Mouse (Mus musculus): ENCODE results near the gene Hs2st1. TPM values are rescaled to one million over a fixed set of nuclear protein-coding genes. Genes with fewer than 3 reads are reported as not detected.

The Hs2st1 gene
- total RNA-seq, 1 experiment from 2014 or later = 17.8 TPM

DNA sequence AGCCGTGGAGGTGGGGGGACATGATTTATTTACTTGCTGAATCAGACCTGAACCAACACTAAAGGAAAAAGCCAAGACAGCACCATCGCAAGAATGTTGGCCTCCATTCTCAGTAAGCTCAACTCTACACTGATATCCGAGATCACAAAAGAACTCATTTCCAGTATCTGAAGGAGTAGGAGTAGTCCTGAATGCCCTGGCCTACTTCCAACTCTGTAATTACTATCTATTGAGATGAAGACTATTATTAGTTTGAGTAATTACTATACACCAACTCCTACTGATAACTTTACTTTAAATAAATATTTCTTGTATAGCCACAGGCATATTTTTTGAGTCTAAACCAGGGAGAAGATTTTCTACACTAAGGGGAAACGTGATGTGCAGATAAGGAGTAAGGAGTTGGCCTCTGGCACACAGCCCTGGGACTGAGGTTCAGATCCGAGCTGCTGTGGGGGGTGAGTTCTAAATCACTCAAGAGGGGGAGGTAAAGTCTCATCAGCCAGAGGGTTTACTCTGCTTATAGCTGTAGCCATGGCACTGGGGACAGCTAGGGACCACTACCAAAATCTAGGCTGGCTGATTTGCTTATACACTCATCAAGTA, 109.7 kb downstream of the Hs2st1 start:
- ATAC-seq (replicated peaks; ENCODE audit: low read depth, poor library complexity, severe bottlenecking) = no peak; the same call in 1 of the 2 replicates

DNA sequence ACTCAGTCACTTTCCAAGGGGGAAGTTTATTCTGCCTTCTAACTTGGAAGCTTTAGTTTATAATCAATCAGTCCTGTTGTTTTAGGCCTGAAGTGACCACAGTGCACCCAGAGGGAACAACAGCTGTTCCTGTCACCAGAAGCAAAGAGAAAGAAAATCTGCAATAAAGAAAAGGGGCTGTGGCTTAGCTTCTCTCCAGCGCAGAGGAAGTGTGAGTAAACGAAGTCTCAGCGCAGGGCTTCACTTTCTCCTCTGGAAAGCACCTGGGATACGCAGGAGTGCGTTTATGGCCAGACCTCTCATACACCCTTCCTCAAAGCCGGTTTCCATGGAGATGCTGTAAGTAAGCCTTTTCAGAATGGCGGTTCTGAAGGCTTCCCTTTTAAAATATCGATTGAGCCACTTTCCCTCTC, 110.7 kb downstream of the Hs2st1 start:
- ATAC-seq (replicated peaks; ENCODE audit: low read depth, poor library complexity, severe bottlenecking) = peak; percentile 46; the same call in 1 of the 2 replicates

GRCm38 (mm10) chr3:144453701-144454430, 116.1 kb downstream of the Hs2st1 start:
- ATAC-seq (replicated peaks; ENCODE audit: low read depth, poor library complexity, severe bottlenecking) = peak; percentile 96

DNA sequence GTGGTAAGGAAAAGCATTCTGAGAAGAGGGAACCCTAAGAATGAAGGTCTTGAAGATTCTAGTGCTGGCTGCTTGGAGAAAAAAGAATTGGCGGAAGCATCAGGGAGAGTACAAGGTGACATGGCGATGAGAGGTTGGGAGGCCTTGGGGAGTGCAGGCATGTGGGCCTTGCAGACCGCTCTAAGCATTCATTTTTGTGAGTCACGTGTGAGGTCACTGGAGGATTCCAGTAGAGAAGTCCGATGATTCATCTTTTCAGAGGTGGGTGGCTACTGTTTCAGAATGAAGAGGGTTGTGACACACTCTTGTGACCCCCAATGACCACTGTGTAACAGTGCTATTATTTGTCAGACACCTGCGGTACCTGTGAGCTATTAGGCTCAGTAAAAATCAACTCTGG, 121.0 kb downstream of the Hs2st1 start:
- ATAC-seq (replicated peaks; ENCODE audit: low read depth, poor library complexity, severe bottlenecking) = no peak

GRCm38 (mm10) chr3:144447917-144448316, 122.1 kb downstream of the Hs2st1 start:
- peak; percentile 52; the same call in 1 of the 2 replicates for ATAC-seq (replicated peaks; ENCODE audit: low read depth, poor library complexity, severe bottlenecking)

GRCm38 (mm10) chr3:144446081-144446634, 123.8 kb downstream of the Hs2st1 start:
- ATAC-seq (replicated peaks; ENCODE audit: low read depth, poor library complexity, severe bottlenecking) = no peak

DNA sequence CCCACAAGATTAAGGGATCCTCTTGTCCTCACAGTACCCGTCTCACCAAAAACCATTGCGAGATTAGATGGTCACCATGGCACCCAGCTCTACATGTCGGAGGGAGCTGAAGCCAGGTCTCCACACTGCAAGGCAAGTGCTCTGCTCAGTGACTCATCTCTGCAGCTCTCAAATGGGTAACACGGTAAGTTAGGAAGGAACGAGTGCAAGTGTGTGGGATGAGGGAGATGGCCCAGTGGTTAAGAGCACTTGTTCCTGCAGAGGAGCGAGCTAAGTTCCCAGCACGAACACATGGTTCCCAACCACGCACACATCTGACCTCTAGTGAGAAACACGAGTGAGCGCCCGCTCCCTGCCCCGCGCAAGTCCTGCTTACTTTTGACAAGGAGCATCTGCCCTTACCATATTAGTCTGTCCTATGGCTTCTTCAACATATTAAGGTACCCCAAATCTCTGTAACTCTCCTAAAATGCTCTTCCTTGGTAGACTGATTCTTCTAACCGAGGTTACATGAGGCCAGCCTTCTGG, 132.0 kb downstream of the Hs2st1 start:
- no peak for ATAC-seq (replicated peaks; ENCODE audit: low read depth, poor library complexity, severe bottlenecking)

- no peak for ATAC-seq (replicated peaks; ENCODE audit: low read depth, poor library complexity, severe bottlenecking)
These were observed 133.9 kb downstream of the Hs2st1 start for GRCm38 (mm10) chr3:144436076-144436475.

DNA sequence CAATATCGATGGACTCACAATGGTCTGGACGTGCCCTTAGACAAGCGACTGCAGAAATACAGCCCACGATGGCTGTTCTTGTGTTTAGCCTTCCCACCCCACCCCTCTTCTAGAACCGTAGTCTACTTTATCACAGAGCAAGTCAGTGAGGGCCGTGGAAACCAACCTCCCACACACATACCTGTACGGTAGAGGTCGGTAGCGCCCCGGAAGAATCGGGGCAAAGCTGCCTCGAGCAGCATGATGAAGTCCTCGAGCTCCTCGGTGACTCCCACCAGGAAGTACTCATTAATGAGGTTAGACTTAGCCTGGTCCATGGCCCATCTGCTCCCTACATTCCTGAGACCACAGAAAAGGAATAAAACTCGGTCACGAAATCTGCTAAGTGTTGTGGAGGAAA, 134.7 kb downstream of the Hs2st1 start:
- no peak for ATAC-seq (replicated peaks; ENCODE audit: low read depth, poor library complexity, severe bottlenecking)

DNA sequence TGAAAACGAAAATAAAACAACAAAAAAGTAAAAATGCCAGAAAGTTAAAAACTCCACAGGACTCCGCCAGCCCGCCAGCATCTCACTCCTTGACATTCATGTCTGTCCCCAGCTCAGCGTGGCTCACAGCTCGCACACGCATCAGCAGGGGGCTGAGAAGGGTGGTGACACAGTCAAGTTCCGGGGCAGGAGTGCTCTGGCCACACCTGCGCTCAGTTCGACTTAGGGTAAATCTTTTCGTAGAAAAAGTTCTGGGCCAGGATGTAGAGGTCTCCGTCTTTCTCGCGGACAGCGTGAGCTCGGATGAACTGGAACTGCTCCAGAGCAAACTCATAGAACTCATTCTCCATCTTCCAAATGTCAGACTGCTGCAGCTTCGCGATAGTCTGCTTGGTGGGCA, 135.7 kb downstream of the Hs2st1 start:
- no peak; the same call in 1 of the 2 replicates for ATAC-seq (replicated peaks; ENCODE audit: low read depth, poor library complexity, severe bottlenecking)

GRCm38 (mm10) chr3:144433039-144433438, 136.9 kb downstream of the Hs2st1 start:
- ATAC-seq (replicated peaks; ENCODE audit: low read depth, poor library complexity, severe bottlenecking) = 0 out of 2 replicates have a peak, but pooled peaks have one; percentile 28

DNA sequence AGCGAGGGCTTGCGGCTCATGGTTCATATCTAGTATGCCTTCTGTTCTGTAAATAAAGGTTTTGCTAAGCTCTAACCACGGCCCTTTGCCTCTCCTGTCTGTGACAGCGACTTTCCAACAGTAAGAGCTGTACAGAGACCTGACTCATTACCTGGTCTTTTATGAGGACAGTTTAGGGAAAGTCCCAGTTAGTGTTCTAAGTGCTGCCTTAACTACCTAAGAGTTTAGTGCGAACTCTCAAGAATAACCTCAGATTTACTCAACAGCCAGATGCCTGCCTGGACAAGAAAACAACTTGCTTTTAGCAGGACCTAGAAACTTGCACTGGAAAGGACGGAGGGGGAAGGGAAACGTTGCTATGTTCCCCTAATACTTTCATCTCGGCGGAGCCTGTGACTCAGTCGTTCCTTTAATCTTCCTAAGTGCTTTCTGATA, 137.8 kb downstream of the Hs2st1 start:
- no peak for ATAC-seq (replicated peaks; ENCODE audit: low read depth, poor library complexity, severe bottlenecking)

GRCm38 (mm10) chr3:144428514-144429431, 141.2 kb downstream of the Hs2st1 start:
- ATAC-seq (replicated peaks; ENCODE audit: low read depth, poor library complexity, severe bottlenecking) = peak; percentile 50; the same call in 1 of the 2 replicates

DNA sequence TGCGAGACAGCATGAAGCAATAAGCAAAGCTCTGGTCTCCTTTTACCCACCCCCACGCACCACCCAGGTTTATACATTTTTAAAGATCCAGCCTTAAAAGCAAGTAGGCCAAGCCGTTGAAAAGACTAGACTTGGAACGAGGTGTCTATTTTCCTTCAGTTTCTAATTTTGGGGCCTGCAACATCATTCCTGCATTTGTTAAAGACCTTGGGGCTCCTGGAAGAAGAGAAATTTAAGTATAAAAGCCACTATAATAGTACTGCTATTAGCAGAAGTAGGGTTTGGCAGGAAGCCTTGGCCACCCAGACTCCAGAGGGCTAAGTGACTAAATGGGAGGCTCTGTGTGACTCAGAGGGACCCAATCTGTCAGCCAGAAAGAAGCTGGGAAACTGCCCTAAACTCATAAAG, 144.9 kb downstream of the Hs2st1 start:
- no peak for ATAC-seq (replicated peaks; ENCODE audit: low read depth, poor library complexity, severe bottlenecking)

DNA sequence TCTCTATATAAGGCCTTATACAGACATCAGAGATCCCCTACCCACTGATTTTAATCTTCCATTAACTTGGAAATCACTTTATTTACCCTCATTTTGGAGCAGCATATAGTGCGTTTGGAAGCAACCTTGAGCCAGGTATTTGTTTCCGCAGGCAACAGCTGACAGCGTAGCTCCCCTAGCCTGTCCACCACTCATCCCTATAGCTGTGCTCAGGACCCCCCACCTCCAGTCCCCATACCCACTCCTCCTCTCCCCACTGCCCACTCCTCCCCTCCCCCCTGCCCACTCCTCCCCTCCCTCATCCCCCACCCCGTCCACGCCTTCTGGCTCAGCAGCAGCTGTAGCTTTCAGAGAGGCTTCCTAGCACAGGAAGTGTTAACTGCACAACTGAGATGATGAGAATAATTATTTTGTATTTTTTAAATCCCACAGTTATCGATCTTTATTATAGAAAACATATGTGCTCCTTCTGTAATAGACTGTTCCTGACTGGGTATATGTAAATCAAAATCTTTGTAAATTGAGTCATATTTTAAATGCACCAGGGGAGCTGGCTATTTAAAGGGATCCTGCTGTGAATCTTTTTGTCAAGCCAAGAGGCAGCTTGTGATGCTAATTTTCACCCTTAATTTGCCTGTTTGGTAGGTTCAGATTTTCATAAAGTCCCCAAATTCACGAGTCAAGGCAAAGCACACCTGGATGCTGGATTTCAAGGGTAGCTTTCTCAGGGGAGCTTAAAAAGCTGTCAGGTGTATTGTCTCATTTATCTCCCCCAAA, 148.4 kb downstream of the Hs2st1 start:
- no peak for ATAC-seq (replicated peaks; ENCODE audit: low read depth, poor library complexity, severe bottlenecking)

DNA sequence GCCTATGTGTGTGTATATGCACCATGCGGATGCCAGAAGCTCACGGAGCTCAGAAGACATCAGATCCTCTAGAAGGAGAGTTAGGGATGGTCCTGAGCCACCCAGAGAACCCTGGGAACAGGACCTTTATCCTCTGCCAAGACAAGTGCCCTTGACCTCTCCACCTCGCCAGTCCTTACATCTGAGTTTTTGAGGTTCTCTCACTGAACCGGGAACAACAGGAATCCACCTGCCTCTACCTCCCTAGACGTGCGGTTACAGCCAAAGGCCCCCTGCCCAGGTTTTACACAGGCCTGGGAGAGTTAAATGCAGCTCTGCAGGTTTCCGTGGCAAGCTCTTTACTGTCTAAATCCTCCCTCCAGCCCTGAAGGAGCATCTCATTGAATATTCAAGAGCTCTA, 156.2 kb downstream of the Hs2st1 start:
- no peak for ATAC-seq (replicated peaks; ENCODE audit: low read depth, poor library complexity, severe bottlenecking)

- ATAC-seq (replicated peaks; ENCODE audit: low read depth, poor library complexity, severe bottlenecking) = peak; percentile 43
These were observed 157.3 kb downstream of the Hs2st1 start for GRCm38 (mm10) chr3:144412538-144413272.

DNA sequence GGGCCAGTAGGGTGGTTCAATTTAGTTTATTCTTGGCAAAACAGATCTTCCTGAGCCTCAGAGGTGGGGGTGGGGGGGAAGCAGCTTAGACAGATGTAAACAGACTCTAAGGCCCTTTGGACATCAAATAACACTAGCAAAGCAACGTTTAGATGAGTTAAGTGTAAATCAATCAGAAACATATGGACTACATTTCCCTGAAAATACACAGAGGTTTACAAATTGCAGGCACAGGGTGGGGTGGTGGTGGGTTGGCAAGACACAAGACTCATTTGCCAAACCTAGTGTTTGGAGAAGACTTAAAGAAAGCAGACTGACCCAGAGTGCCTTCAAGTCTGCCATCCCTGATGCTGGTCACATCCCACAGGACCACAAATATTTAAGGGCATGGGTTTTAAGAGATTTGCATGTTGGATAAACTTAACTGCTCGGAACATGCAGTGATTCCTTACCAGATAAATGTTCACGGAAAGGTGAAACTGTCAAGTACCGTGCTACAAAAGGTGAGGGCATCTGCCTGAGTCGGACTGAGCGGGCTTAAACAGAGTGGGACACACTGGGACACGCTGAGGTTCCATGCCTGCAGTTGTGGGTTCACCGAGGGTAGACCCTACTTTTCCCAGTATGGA, 158.2 kb downstream of the Hs2st1 start:
- no peak for ATAC-seq (replicated peaks; ENCODE audit: low read depth, poor library complexity, severe bottlenecking)

Measured in common myeloid progenitor, adult 5-6 weeks (primary cell).